Mouse (Mus musculus): ENCODE data around the gene 4921539E11Rik. TPM values are rescaled to one million over a fixed set of nuclear protein-coding genes. Genes with fewer than 3 reads are reported as not detected.

Gene 4921539E11Rik
- total and polyA plus RNA-seq, 3 experiments, result not detected

DNA sequence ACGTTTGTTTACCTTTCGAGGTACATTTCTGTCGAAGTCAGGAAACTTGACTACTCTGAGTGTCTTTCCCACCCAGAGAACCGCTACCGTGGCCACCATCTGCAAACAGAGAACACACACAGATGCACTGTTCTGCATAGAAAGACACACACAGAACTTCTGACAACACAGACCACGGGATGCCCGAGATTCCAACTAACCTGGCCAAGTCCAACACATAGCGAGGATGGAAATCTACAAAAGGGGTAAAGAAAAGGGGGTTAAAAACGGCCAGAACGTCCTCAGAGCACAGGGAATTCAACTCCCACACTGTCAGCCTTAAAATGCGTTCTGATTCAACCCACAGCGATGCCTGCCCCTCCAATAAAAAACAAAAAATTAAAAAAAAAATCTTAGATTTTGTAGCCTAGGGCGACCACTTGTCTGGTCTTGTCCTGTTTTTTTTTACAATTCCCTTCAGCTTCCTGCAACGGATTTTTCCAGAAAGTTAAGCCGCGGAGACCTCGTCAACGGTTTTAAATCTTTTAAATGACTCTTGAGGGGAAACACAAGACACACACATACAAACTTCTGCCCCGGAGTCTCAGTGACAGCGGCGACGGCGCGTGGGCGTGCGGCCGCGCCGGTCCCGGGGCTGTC, 76.7 kb downstream of the 4921539E11Rik start:
- Histone ChIP-seq H3K9ac (ENCODE audit: low read depth, low read length) (peak overlapping the region; percentile 98), H3K79me2 (replicated peaks; ENCODE audit: control insufficient read depth, insufficient read depth, low read length) (peaks cover 2% of the 10 kb centered on the region; the same call in 1 of the 2 replicates), H3K4me3 (peak overlapping the region; percentile 96), H3K27ac (peak overlapping the region; percentile 87), H3K4me1 (ENCODE audit: control insufficient read depth, insufficient read depth, low read length) (peaks cover 3% of the 10 kb centered on the region), H3K27me3 (ENCODE audit: control insufficient read depth, insufficient read depth, low read length) (no peaks in the 10 kb centered on the region), H3K36me3 (ENCODE audit: control insufficient read depth, insufficient read depth, low read length) (no peaks in the 10 kb centered on the region; the same call in 1 of the 2 replicates)
- peak in 1 of 2 experiments; percentile 23 for DNase-seq
- TF ChIP-seq EP300 (IDR thresholded peaks at IDR 0.05; ENCODE audit: insufficient read depth, low read depth, low read length), result no peak
- no peak for TF ChIP-seq POLR2A (IDR thresholded peaks at IDR 0.05; ENCODE audit: insufficient read depth, low read depth, low read length)
- no peak for TF ChIP-seq CTCF (IDR thresholded peaks at IDR 0.05)
- 4% methylated on average over 30 of the region's 30 CpGs for WGBS
- intact Hi-C loops (cut with DNase I), result loop anchor here (1.0 to 5.0 kb wide), 3 partner anchors 62 to 99 kb away; partner anchors contain the start of gene Oma1

DNA sequence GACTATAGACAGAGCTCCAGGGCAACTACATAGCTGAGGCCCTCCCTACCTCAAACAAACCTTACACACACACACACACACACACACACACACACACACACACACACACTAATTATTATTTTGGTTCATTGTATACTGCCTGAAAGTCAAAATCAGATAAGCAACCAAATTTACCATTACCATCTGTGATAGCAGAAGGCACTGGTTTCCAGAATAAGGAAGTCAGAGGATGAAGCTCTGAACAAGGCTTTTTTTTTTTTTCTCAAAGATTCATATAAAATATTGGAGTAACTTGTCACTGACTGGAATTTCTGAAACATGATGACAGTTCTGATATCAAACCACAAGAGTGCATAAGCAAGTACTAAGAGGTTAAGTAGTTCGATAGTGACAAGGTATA, 82.1 kb downstream of the 4921539E11Rik start:
- Histone ChIP-seq H3K27ac (no peak overlapping the region), H3K4me1 (ENCODE audit: control insufficient read depth, insufficient read depth, low read length) (no peaks in the 10 kb centered on the region), H3K9ac (ENCODE audit: low read depth, low read length) (no peak overlapping the region), H3K27me3 (ENCODE audit: control insufficient read depth, insufficient read depth, low read length) (no peaks in the 10 kb centered on the region), H3K36me3 (ENCODE audit: control insufficient read depth, insufficient read depth, low read length) (no peaks in the 10 kb centered on the region; the same call in none of the 2 replicates), H3K79me2 (replicated peaks; ENCODE audit: control insufficient read depth, insufficient read depth, low read length) (no peaks in the 10 kb centered on the region), H3K4me3 (no peak overlapping the region)
- TF ChIP-seq CTCF (IDR thresholded peaks at IDR 0.05) (no peak), EP300 (IDR thresholded peaks at IDR 0.05; ENCODE audit: insufficient read depth, low read depth, low read length) (no peak), POLR2A (IDR thresholded peaks at IDR 0.05; ENCODE audit: insufficient read depth, low read depth, low read length) (no peak)
- intact Hi-C loops (cut with DNase I), result no loop called here
- no peak for DNase-seq
- WGBS, result 95% methylated on average over 1 of the region's 1 CpGs

DNA sequence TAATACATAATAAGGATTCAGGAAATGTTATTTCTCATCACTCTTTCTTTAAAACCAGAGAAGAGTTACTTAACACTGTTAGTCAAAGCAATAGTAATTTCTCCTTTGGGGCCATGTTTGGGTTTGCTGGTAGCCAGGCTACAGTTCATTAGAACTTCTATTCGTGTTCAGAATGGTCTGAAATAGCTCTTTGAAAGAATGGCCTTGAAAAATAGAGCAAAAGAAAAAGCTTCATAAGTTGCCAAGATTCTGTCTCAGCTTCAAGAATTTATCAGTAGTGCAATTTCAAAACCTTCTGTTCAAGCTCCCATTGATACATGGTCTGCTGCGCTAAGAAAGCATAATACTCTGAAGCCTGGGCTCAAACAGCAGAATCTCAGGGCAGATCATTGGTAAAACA, 87.0 kb downstream of the 4921539E11Rik start:
- Histone ChIP-seq H3K9ac (ENCODE audit: low read depth, low read length) (no peak overlapping the region), H3K4me3 (no peak overlapping the region), H3K79me2 (replicated peaks; ENCODE audit: control insufficient read depth, insufficient read depth, low read length) (no peaks in the 10 kb centered on the region), H3K27ac (no peak overlapping the region), H3K27me3 (ENCODE audit: control insufficient read depth, insufficient read depth, low read length) (no peaks in the 10 kb centered on the region), H3K4me1 (ENCODE audit: control insufficient read depth, insufficient read depth, low read length) (no peaks in the 10 kb centered on the region), H3K36me3 (ENCODE audit: control insufficient read depth, insufficient read depth, low read length) (no peaks in the 10 kb centered on the region; the same call in 1 of the 2 replicates)
- DNase-seq, result no peak
- intact Hi-C loops (cut with DNase I), result no loop called here
- TF ChIP-seq POLR2A (IDR thresholded peaks at IDR 0.05; ENCODE audit: insufficient read depth, low read depth, low read length), result no peak
- TF ChIP-seq EP300 (IDR thresholded peaks at IDR 0.05; ENCODE audit: insufficient read depth, low read depth, low read length), result no peak
- TF ChIP-seq CTCF (IDR thresholded peaks at IDR 0.05), result no peak
- 80% methylated on average over 2 of the region's 2 CpGs for WGBS

DNA sequence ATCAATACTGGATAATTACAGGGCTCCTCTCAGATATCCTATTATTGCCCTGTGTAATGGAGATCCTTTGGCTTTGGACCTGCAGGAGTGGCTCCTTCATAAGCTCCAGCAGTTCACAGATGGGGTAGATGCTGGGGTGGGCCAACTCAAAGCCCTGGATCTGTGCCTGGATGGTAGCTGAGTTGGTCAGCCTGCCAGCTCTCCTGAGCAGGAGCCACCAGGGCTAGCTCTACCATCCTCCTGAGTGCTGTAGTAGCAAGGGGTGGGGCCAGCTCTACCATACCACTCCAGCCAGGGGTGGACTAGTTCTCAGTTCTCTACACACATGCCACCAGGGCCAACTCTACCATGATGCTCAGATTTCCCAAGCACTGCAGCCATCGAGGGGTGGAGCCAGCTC, 90.6 kb downstream of the 4921539E11Rik start:
- Histone ChIP-seq H3K4me3 (no peak overlapping the region), H3K36me3 (ENCODE audit: control insufficient read depth, insufficient read depth, low read length) (peaks cover 2% of the 10 kb centered on the region), H3K79me2 (replicated peaks; ENCODE audit: control insufficient read depth, insufficient read depth, low read length) (no peaks in the 10 kb centered on the region), H3K27me3 (ENCODE audit: control insufficient read depth, insufficient read depth, low read length) (no peaks in the 10 kb centered on the region), H3K4me1 (ENCODE audit: control insufficient read depth, insufficient read depth, low read length) (no peaks in the 10 kb centered on the region), H3K9ac (ENCODE audit: low read depth, low read length) (no peak overlapping the region), H3K27ac (no peak overlapping the region)
- 71% methylated on average over 1 of the region's 1 CpGs for WGBS
- intact Hi-C loops (cut with DNase I), result no loop called here
- no peak for DNase-seq
- TF ChIP-seq POLR2A (IDR thresholded peaks at IDR 0.05; ENCODE audit: insufficient read depth, low read depth, low read length), result no peak

DNA sequence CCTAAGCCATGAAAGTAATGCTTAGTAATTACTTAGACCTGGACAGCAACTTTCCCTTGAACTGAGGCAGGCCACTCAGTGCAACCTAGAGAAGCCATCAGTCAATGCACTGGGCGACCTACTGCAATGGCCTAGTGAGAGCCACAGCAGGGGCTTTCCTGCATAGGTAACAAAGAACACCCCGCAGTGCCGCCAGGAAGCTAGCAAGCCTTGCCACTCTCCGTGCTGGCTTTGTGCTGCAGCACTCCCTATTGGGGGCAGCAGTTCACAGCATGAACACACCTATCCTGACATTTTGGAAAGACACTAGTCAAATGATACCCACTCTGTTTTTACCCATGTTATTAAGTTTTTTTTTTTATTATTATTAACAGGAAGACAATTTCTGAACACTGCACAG, 91.6 kb downstream of the 4921539E11Rik start:
- Histone ChIP-seq H3K27me3 (ENCODE audit: control insufficient read depth, insufficient read depth, low read length) (no peaks in the 10 kb centered on the region), H3K9ac (ENCODE audit: low read depth, low read length) (no peak overlapping the region), H3K4me3 (no peak overlapping the region), H3K36me3 (ENCODE audit: control insufficient read depth, insufficient read depth, low read length) (peaks cover 6% of the 10 kb centered on the region), H3K79me2 (replicated peaks; ENCODE audit: control insufficient read depth, insufficient read depth, low read length) (no peaks in the 10 kb centered on the region), H3K4me1 (ENCODE audit: control insufficient read depth, insufficient read depth, low read length) (no peaks in the 10 kb centered on the region; the same call in 1 of the 2 replicates), H3K27ac (no peak overlapping the region)
- intact Hi-C loops (cut with DNase I), result no loop called here
- TF ChIP-seq POLR2A (IDR thresholded peaks at IDR 0.05; ENCODE audit: insufficient read depth, low read depth, low read length) (no peak), EP300 (IDR thresholded peaks at IDR 0.05; ENCODE audit: insufficient read depth, low read depth, low read length) (no peak), CTCF (IDR thresholded peaks at IDR 0.05) (no peak)
- WGBS, result 76% methylated on average over 4 of the region's 4 CpGs
- DNase-seq, result no peak

DNA sequence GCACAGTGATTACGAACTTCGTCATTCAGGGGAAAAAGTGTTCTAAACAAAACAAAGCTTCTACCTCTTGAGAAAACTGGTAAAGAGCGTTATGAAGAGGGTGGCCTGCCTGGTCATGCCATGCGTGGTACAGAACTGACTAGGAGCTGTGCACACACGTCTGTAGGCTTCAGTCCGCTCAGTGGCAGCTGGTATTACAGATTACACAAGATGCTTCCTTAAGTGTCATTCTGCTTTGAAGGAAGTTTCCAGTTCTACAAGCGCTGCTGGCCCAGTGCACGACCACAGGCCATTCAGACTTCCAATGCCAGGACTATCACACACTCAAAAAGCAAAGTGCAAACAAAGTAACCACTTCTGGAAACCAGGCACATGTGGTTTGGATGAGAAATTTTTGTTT, 93.3 kb downstream of the 4921539E11Rik start:
- Histone ChIP-seq H3K4me3 (no peak overlapping the region), H3K27me3 (ENCODE audit: control insufficient read depth, insufficient read depth, low read length) (no peaks in the 10 kb centered on the region), H3K27ac (no peak overlapping the region), H3K9ac (ENCODE audit: low read depth, low read length) (no peak overlapping the region), H3K79me2 (replicated peaks; ENCODE audit: control insufficient read depth, insufficient read depth, low read length) (no peaks in the 10 kb centered on the region), H3K36me3 (ENCODE audit: control insufficient read depth, insufficient read depth, low read length) (peaks cover 6% of the 10 kb centered on the region), H3K4me1 (ENCODE audit: control insufficient read depth, insufficient read depth, low read length) (no peaks in the 10 kb centered on the region; the same call in 1 of the 2 replicates)
- WGBS, result 85% methylated on average over 8 of the region's 8 CpGs
- DNase-seq, result no peak
- intact Hi-C loops (cut with DNase I), result no loop called here
- no peak for TF ChIP-seq CTCF (IDR thresholded peaks at IDR 0.05)
- no peak for TF ChIP-seq POLR2A (IDR thresholded peaks at IDR 0.05; ENCODE audit: insufficient read depth, low read depth, low read length)
- TF ChIP-seq EP300 (IDR thresholded peaks at IDR 0.05; ENCODE audit: insufficient read depth, low read depth, low read length), result no peak
